Mouse (Mus musculus) left cerebral cortex, adult 2 months (tissue): ENCODE results near the gene Tmem131. TPM values are rescaled to one million over a fixed set of nuclear protein-coding genes. Genes with fewer than 3 reads are reported as not detected.
A peak's percentile ranks its signal among the peaks of the same experiment; 100 is the strongest.

Experiments
- DNase-seq, 2 experiments: peaks; one replicate each; pipeline ENCODE4 v3.0.0; 2021 to 2022; ENCODE audit warnings: low spot score in 2 of 2, mixed read lengths in 1 of 2; ENCODE audit errors: extremely low spot score in 1 of 2
- H3K27ac ChIP-seq: fragments of 200-600 bp; 2 replicates; pipeline ENCODE4 v1.8.1; 2022
- H3K4me3 ChIP-seq: fragments of 200-600 bp; 2 replicates; pipeline ENCODE4 v1.8.1; 2022
- CTCF ChIP-seq: fragments of 200-600 bp; IDR thresholded peaks from 2 replicates; pipeline ENCODE4 v1.8.1; 2022; ENCODE audit warnings: antibody characterized with exemption, mild to moderate bottlenecking, moderate library complexity
- intact Hi-C: fragments of 180-260 bp; cut with DNase I; formaldehyde crosslinking; loops from one replicate; pipeline ENCODE4 v1.15.1; 2025
- total RNA-seq, 2 experiments: library from RNA; stranded (reverse); gene quantifications; 2 replicates each; pipeline ENCODE4 v1.2.3; 2021

The Tmem131 gene
- total RNA-seq, 2 experiments from 2014 or later, result 53.6 to 61.1 TPM

- Histone ChIP-seq H3K27ac (no peak overlapping the region), H3K4me3 (no peak overlapping the region)
- no peak for TF ChIP-seq CTCF
- intact Hi-C loops, result no loop called here
- DNase-seq, result no peak
Measured at GRCm38 (mm10) chr1:36807086-36807485, 136.4 kb downstream of the Tmem131 start.

GRCm38 (mm10) chr1:36806181-36806905, 137.1 kb downstream of the Tmem131 start:
- Histone ChIP-seq H3K4me3 (no peak overlapping the region), H3K27ac (no peak overlapping the region)
- DNase-seq, result no peak
- no peak for TF ChIP-seq CTCF
- intact Hi-C loops, result no loop called here

- no peak for TF ChIP-seq CTCF
- Histone ChIP-seq H3K4me3 (no peak overlapping the region), H3K27ac (no peak overlapping the region)
- intact Hi-C loops, result no loop called here
- DNase-seq, result no peak
Measured at GRCm38 (mm10) chr1:36804833-36805232, 138.6 kb downstream of the Tmem131 start.

- intact Hi-C loops, result no loop called here
Measured at GRCm38 (mm10) chr1:36804259-36804658, 139.2 kb downstream of the Tmem131 start.

DNA sequence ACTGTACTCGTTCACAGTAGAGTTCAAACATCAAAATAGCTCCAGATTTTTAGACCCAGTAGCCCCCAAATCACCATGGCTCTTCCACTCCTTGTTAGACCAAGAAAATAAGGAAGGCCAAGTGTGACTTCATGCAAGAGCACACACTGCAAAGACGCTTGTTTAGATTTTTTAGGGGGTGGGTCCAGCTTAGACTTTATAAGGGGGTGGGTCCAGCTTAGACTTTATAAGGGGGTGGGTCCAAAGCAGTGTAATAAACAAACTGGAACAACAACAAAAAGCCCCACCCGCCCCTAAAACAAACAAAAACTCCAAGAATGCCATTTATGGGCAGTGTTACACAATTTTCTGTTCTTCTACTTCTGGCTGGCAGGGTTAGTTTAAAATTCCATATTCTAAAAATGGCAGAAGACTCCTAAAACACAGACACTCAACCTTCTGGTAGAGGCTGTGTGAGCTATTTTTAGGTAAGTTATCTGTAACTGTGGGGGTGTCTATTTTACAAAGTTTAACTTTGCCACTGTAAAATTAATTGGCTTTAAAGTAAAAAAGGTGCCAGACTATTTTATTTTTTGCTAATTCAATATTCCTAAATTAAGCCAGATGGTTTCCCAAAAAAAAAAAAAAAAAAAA, 143.0 kb downstream of the Tmem131 start:
- H3K27ac ChIP-seq, result peak overlapping the region; percentile 50; the same call in 1 of the 2 replicates
- no peak for DNase-seq
- TF ChIP-seq CTCF, result no peak
- H3K4me3 ChIP-seq, result no peak overlapping the region
- intact Hi-C loops, result no loop called here

More at GRCm38 (mm10) chr1:36804259-36804658, 139.2 kb downstream of the Tmem131 start:
- Histone ChIP-seq H3K4me3 (no peak overlapping the region), H3K27ac (no peak overlapping the region)
- DNase-seq, result no peak
- TF ChIP-seq CTCF, result no peak

- Histone ChIP-seq H3K27ac (no peak overlapping the region; the same call in 1 of the 2 replicates), H3K4me3 (no peak overlapping the region)
- TF ChIP-seq CTCF, result no peak
- intact Hi-C loops, result no loop called here
- DNase-seq, result peak; percentile 48 to 65
Measured at GRCm38 (mm10) chr1:36797481-36797880, 146.0 kb downstream of the Tmem131 start.

GRCm38 (mm10) chr1:36796711-36797110, 146.8 kb downstream of the Tmem131 start:
- no peak for TF ChIP-seq CTCF
- no peak overlapping the region for H3K4me3 ChIP-seq
- intact Hi-C loops, result no loop called here
- no peak overlapping the region for H3K27ac ChIP-seq
- no peak for DNase-seq

DNA sequence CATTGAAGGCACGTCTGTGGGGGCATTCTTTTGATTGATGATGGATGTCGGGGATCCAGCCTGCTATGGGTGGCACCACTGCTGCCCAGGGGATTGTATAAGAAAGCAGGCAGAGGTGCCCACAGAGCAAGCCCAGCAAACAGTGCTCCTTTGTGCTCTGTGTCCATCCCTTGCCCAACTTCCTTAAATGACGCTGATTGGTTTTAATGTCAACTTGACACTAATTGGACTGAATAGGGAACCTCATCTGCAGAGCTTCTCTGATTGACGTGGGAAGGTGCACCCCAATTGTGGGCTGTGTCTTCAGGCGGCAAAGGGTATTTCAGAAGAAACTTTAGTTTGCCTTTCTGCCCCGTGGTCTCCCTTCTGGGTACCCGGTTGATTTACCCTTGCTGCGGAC, 154.1 kb downstream of the Tmem131 start:
- no peak for DNase-seq
- H3K27ac ChIP-seq, result no peak overlapping the region
- no peak for TF ChIP-seq CTCF
- intact Hi-C loops, result loop anchor here (10.0 kb wide), 1 partner anchor 275 kb away; no protein-coding TSS in a partner anchor
- H3K4me3 ChIP-seq, result no peak overlapping the region

GRCm38 (mm10) chr1:36786377-36786776, 157.1 kb downstream of the Tmem131 start:
- intact Hi-C loops, result loop anchor here (10.0 kb wide), 1 partner anchor 278 kb away; no protein-coding TSS in a partner anchor
- DNase-seq, result no peak
- H3K4me3 ChIP-seq, result no peak overlapping the region
- no peak overlapping the region for H3K27ac ChIP-seq
- peak; percentile 35 for TF ChIP-seq CTCF

DNA sequence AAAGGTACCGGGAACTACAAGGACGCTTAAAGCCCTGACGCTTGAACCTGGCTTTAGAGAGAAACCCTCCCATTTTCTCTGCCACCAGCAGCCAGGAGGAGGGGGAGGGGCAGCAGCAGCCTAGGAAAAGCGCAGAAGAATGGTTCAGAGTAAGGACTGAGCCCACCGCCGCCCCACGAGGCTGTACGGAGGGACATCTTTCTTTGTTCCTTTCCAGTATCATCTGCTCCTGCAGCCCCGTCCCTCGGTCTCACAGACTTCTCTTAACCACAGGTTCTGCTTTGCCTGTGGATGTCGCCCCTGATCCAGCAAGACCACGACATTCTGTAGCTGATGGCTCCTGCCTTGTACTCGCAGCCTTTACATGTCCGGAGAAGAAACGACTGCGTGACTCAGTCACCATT, 158.2 kb downstream of the Tmem131 start:
- intact Hi-C loops, result loop anchor here (10.0 kb wide), 1 partner anchor 280 kb away; no protein-coding TSS in a partner anchor
- no peak; the same call in 1 of the 2 replicates for TF ChIP-seq CTCF
- H3K27ac ChIP-seq, result peak overlapping the region; percentile 72; the same call in 1 of the 2 replicates

DNA sequence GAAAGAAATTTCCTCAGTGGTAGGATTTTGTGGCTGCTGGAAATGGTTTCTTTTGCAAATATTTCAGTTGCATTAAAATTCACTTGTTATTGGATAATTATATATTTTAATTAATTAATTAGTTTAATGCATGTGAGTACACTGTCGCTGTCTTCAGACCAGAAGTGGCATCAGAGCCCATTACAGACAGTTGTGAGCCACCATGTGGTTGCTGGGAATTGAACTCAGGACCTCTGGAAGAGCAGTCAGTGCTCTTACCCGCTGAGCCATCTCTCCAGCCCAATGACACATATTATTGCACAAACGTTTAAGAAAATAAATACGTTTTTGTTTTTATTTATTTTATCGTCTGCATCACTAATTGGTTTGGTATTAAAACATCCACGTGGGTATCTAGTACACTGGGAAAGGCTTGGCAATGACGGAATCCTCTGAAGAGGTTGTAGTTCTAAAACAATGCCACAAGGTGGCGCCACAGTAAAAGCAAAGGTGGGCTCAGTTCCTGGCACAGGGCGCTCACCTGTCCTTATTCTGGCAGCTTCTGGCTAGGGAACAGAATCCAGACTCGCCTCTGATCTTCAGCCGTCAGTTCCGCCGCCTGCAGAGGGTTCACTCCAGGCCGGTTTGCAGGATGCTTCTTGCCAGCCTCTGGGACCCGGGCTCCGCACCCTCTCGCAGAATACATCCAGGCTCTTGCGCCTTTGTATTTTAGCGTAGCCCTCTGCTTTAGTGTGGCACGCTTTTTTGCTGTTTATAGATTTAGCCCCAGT, 158.9 kb downstream of the Tmem131 start:
- Histone ChIP-seq H3K27ac (peak overlapping the region; percentile 72), H3K4me3 (peak overlapping the region; percentile 50)
- intact Hi-C loops, result loop anchor here (1.0 to 10.0 kb wide), 4 partner anchors 280 to 466 kb away; no protein-coding TSS in a partner anchor
- DNase-seq, result peak; percentile 82 to 87
- peak; percentile 92 for TF ChIP-seq CTCF

More for the DNA sequence above, 158.2 kb downstream of the Tmem131 start:
- H3K4me3 ChIP-seq, result peak overlapping the region; percentile 50
- no peak for DNase-seq
